Mouse (Mus musculus) T-cell, adult 66 days (primary cell): Measurements from ENCODE around the gene 6720489N17Rik. TPM values are rescaled to one million over a fixed set of nuclear protein-coding genes. Genes with fewer than 3 reads are reported as not detected.

Experiments
- total RNA-seq, 2 experiments: library from RNA; stranded (reverse); gene quantifications; 3 replicates in 1 of 2; 4 replicates in 1 of 2; pipeline ENCODE4 v1.2.4; 2023

The 6720489N17Rik gene
- total RNA-seq = 1 to 10 TPM; 1.6 to 2.2 TPM

DNA sequence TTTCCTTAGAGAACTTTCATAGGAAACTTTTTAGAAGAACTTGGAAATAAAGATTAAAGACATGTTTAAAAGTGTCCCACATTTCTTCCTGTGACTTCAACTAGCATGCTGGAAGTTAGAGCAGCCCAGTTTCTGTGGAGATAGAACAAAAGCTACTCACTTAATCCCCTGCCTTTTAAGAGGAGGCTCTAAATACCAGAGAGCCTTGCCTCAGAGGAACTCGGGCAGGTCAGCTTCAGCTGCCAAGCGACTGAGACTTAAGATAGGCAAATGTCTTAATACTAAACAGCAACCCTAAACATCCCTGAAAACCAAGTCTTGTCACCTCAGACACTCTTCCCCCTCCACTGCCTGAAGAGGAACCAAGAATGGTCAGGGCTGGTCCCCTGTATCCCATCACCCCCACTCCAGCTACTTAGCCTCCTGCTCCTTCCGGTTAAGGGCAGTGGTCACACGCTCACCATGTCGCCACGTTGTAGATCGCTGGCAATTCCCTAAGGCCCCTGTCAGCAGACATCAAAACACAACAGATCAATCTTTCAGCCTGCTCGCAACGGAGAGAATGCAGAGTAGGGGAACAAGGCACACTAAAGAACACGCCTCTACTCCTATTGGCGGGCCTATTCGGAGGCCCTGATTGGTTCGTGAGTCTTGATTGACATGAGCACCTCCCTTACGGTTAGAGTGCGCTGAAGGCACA lies at the start of gene 6720489N17Rik:
TSS of gene 6720489N17Rik (minus strand) at position 606 of the 700 bp plus-strand sequence.

DNA sequence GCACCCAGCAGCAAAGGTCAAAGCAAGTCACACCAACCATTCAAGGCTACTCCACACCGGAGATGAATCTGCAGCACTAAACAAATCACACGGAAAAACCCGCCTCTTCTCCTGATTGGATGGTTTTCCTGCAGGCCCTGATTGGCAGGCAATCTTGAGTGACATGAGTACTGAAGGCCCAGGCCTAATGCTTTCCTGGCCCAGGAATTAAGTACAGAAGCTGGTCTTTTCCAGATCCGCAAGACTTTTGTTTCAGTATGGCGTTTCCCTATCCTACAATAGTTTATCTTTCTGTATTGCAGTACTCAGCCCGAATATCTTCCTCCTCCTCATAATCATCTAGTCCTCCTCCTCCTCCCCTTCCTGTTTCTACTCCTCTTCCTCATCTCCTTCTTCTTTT lies 52.9 kb downstream of the 6720489N17Rik start, which contains the start of gene Zfp934:
TSS of gene Zfp934 (minus strand) at position 101 of the 400 bp plus-strand sequence.

DNA sequence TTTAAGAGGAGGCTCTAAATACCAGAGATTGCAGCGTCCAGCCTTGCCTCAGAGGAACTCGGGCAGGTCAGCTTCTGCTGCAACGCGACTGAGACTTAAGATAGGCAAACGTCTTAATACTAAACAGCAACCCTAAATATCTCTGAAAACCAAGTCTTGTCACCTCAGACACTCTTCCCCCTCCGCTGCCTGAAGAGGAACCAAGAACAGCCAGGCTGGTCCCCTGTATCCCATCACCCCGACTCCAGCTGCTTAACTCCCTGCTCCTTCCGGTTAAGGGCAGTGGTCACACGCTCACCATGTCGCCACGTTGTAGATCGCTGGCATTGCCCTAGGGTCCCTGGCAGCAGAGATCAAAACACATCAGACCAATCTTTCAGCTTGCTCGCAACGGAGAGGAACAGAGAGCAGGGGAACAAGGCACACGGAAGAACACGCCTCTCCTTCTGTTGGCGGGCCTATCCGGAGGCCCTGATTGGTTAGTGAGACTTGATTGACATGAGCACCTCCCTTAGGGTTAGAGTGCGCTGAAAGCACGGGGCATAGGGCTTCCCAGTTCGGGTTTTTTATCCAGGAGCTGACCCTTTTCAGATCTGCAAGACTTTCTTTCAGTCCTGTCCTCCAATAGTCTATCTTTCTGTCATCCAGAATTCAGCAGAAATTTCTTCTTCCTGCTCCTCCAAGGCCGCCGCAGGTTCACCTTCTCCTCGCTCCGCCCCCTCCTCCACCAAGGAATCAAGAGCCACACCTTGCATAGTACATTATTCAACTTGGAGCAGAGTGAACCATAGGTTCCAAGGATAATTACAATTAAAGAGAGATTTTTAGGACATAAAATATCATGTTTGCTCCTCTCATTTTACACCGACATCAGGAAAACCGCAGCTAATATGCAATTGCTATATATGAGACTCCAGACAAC lies 65.5 kb downstream of the 6720489N17Rik start, which contains the start of gene Zfp935:
TSS of gene Zfp935 (minus strand) at position 323 of the 922 bp plus-strand sequence.

Other genes starting within 250 kb of the 6720489N17Rik start
- 1 to 10 TPM in 1 of 2 experiments, under 1 TPM in 1; 0.98 to 2.4 TPM for gene Gm3604, start 241.0 kb downstream of the 6720489N17Rik start, total RNA-seq
- gene Gm49359, start 157.3 kb downstream of the 6720489N17Rik start, total RNA-seq = 10 to 100 TPM; 13.8 to 18.8 TPM
- gene Zfp935, start 65.7 kb downstream of the 6720489N17Rik start, total RNA-seq = not detected
- gene Zfp934, start 53.0 kb downstream of the 6720489N17Rik start, total RNA-seq = 10 to 100 TPM; 24.4 to 27.3 TPM
- gene Platr25, start 136.5 kb upstream of the 6720489N17Rik start, total RNA-seq = 10 to 100 TPM in 1 of 2 experiments, 1 to 10 TPM in 1; 9.6 to 11.1 TPM
- gene Gm5141, start 161.6 kb upstream of the 6720489N17Rik start, total RNA-seq = 1 to 10 TPM; 3.8 to 6.0 TPM
- not detected for gene Fbp2, start 234.2 kb upstream of the 6720489N17Rik start, total RNA-seq